Mouse (Mus musculus) kidney, adult 9 months (tissue): ENCODE results near the gene Dpp8.
A peak's percentile ranks its signal among the peaks of the same experiment; 100 is the strongest.

ENCODE experiments used
- DNase-seq: peaks from one replicate; pipeline ENCODE4 v3.0.0; 2022

The Dpp8 gene

GRCm38 (mm10) chr9:65100991-65101685 lies 68.9 kb downstream of the Dpp8 start, which contains the start of gene Igdcc4:
Gene Igdcc4, plus strand, starts transcription at chr9:65101486.
- no peak for DNase-seq

GRCm38 (mm10) chr9:65101686-65102376 lies 69.6 kb downstream of the Dpp8 start:
- DNase-seq: no peak

GRCm38 (mm10) chr9:65102377-65103172 lies 70.4 kb downstream of the Dpp8 start:
- no peak for DNase-seq

- no peak for DNase-seq
These were observed 71.0 kb downstream of the Dpp8 start for GRCm38 (mm10) chr9:65103173-65103752.

- DNase-seq: no peak
These were observed 74.6 kb downstream of the Dpp8 start for GRCm38 (mm10) chr9:65106821-65107220.

GRCm38 (mm10) chr9:65107893-65108292 lies 75.7 kb downstream of the Dpp8 start:
- DNase-seq: no peak

- DNase-seq: no peak
These were observed 77.2 kb downstream of the Dpp8 start for GRCm38 (mm10) chr9:65109132-65110072.

- DNase-seq: no peak
These were observed 79.5 kb downstream of the Dpp8 start for GRCm38 (mm10) chr9:65111698-65112097.

GRCm38 (mm10) chr9:65113694-65114093 lies 81.5 kb downstream of the Dpp8 start:
- DNase-seq: no peak

GRCm38 (mm10) chr9:65115891-65116290 lies 83.7 kb downstream of the Dpp8 start:
- no peak for DNase-seq

- DNase-seq: no peak
These were observed 85.3 kb downstream of the Dpp8 start for GRCm38 (mm10) chr9:65117516-65117915.

GRCm38 (mm10) chr9:65120935-65121334 lies 88.7 kb downstream of the Dpp8 start:
- DNase-seq: peak; percentile 68

GRCm38 (mm10) chr9:65122545-65122944 lies 90.3 kb downstream of the Dpp8 start:
- DNase-seq: no peak

GRCm38 (mm10) chr9:65123552-65124168 lies 91.4 kb downstream of the Dpp8 start:
- DNase-seq: peak; percentile 31

- DNase-seq: peak; percentile 38
These were observed 96.1 kb downstream of the Dpp8 start for GRCm38 (mm10) chr9:65128123-65128815.

- no peak for DNase-seq
These were observed 99.5 kb downstream of the Dpp8 start for GRCm38 (mm10) chr9:65131717-65132116.
